Mouse (Mus musculus): ENCODE data around the gene Bpifa6.
"Not testable (repeated sequence)": the region's sequence is repeated elsewhere in the genome, so short reads cannot be mapped to it uniquely, and the experiment has no call there.

Gene Bpifa6

DNA sequence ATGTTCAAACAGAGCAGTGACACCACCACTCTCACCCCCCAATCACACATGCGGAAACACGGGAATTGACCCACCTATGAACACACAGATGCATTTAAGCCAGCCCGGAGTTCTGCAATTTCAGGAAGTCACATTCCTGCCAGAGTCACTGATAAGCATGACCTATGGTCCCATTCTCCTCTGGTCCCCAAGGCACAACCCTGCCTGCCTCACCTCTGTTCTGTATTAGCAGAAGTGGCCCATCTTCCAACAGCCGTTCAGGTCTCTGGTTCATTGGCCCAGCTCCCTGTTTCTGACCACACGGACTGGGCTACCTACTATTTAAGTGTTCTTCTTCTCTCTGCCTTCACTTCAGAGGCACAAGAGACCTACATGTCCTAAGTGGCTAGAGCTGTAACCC lies at the start of gene Bpifa6:
Gene Bpifa6, plus strand, starts transcription at position 364 of the 400 bp plus-strand sequence.
- no peak for DNase-seq (ENCODE audit: low read depth)

DNA sequence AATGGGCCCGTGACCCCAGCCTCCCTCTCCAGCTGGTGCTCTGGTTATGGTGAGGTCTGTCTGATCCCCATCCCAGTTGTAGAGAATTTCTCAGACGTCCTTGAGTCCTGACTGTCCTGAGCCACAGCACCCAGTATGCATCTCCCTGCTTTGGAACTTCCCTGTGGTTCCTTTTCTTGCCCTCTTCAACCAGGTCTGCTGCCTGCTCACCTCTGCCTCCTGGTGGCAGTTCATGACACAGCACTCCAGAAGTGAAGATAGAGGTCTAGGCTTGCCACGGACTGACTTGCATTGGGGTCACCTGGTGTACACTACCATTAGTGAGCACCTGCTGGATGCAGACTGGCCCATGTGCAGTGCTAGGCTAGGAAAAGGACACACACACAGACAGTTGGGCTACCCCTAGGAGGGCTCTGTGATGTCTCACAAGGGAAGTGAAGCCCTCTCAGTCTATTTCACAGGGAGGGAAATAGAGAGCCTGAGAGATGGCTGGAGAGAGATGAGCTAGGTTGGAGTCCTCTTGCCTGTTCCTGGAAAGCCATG lies 44.8 kb upstream of the Bpifa6 start:
- DNase-seq (ENCODE audit: low read depth) = peak; percentile 15

GRCm38 (mm10) chr2:153931125-153931524 lies 43.6 kb upstream of the Bpifa6 start:
- no peak for DNase-seq (ENCODE audit: low read depth)

GRCm38 (mm10) chr2:153933311-153933710 lies 41.4 kb upstream of the Bpifa6 start:
- no peak for DNase-seq (ENCODE audit: low read depth)

- no peak for DNase-seq (ENCODE audit: low read depth)
Observed at GRCm38 (mm10) chr2:153935348-153935747, 39.4 kb upstream of the Bpifa6 start.

DNA sequence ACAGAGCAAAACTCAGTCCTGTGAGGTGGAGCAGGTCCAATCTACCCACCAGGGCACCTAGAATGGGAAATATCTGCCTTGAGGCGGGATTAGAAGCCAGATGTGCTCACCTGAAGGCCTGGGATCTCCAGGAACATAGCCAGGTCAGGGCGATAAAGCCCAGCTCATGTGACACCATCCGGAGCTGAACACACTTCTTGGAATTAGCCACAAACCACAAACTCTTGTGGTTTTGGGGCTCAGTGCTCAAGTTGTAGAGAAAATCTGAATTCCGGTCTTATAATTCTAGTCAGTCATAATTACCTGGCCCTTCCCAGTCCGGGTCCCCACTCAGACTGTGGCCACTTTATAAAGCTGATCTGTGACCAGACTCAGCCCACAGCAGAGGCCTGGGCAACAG lies 36.9 kb upstream of the Bpifa6 start, which contains the start of gene Bpifb4:
Gene Bpifb4, plus strand, starts transcription at position 370 of the 400 bp plus-strand sequence.
- DNase-seq (ENCODE audit: low read depth) = no peak

GRCm38 (mm10) chr2:153943537-153943936 lies 31.2 kb upstream of the Bpifa6 start:
- DNase-seq (ENCODE audit: low read depth) = peak; percentile 33

GRCm38 (mm10) chr2:153944567-153944966 lies 30.2 kb upstream of the Bpifa6 start:
- no peak for DNase-seq (ENCODE audit: low read depth)

- DNase-seq (ENCODE audit: low read depth) = peak; percentile 53
Observed at GRCm38 (mm10) chr2:153952897-153953296, 21.8 kb upstream of the Bpifa6 start.

GRCm38 (mm10) chr2:153953836-153954235 lies 20.9 kb upstream of the Bpifa6 start:
- DNase-seq (ENCODE audit: low read depth) = peak; percentile 62

GRCm38 (mm10) chr2:153962821-153963331 lies 11.9 kb upstream of the Bpifa6 start:
- no peak for DNase-seq (ENCODE audit: low read depth)

- DNase-seq (ENCODE audit: low read depth) = no peak
Observed at GRCm38 (mm10) chr2:153963334-153963733, 11.4 kb upstream of the Bpifa6 start.

GRCm38 (mm10) chr2:153970221-153970620 lies 4.5 kb upstream of the Bpifa6 start:
- no peak for DNase-seq (ENCODE audit: low read depth)

- DNase-seq (ENCODE audit: low read depth) = peak; percentile 7
Observed at GRCm38 (mm10) chr2:153995770-153996169, 21.0 kb downstream of the Bpifa6 start.

DNA sequence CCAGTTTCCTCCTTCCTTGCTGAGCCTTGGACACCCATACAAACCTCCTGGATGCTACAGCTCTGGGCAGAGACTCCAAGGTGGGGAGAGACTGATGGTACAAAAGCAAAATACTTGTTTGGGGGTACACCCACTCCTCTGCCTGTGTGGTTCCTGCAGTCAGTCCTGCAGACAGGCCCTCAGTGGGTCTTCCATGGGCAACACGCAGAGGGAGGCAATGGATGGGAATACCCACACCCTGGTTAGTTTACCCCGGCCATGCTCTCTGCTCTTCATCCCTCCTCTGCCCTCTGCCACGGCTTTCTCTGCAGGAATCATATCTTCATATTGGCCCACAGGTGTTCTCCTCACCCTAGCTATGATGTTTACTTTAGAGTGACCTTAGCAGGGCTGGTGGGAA lies 25.8 kb downstream of the Bpifa6 start:
- DNase-seq (ENCODE audit: low read depth) = no peak

DNA sequence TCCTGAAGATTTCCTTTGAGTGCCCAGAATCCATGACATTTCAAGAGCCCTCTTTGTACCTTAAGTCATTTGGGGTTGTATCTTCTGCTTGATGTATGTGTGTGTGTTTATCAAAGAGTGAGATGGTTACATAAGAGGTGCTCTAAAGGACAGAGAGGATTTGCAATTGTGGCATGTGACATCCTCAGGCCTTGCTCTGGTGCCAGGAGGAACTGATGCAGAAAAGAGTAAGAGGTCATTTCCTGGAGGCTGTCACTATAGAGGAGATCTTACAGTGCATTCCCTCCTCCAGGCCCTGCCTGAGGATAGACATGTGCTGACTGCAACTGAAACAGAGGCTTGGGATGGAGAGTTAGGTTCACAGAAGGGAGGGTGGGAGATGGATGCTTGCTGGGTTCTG lies 26.3 kb downstream of the Bpifa6 start:
- no peak for DNase-seq (ENCODE audit: low read depth)

DNA sequence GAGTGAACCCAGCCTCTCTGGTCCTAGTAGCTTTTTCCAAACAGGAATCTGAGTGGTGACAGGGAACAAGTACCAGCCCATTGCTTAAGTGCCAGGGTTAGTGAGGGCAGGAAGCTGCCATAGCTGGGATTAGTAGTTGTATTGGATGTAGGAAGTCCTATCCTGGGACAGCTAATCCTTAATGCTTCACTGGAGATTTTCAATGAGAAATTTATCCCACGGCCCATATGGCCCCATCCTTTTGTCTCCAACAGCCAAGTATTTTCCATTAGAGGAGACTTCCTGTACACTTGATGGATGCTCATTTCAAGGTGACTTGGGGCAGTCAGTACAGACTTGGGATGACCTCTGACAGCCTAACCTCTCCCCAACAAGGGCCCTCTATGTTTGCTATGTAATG lies 29.7 kb downstream of the Bpifa6 start:
- no peak for DNase-seq (ENCODE audit: low read depth)

- DNase-seq (ENCODE audit: low read depth) = no peak
Observed at GRCm38 (mm10) chr2:154005094-154005493, 30.3 kb downstream of the Bpifa6 start.

DNA sequence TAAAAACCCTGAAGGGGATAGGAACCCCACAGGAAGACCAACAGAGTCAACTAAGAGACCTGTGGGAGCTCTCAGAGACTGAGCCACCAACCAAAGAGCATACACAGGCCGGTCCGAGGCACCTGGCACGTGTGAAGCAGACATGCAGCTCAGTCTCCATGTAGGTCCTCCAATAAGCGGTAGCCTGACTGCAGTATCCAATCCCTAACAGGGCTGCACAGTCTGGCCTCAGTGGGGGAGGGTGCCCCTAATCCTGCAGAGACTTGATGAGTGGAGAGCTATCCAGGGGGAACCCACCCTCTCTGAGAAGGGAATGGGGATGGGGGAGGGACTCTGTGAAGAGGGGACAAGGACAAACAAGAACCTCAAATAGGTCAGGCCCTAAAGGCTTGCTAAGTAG lies 31.0 kb downstream of the Bpifa6 start:
- no peak for DNase-seq (ENCODE audit: low read depth)

GRCm38 (mm10) chr2:154006331-154006730 lies 31.6 kb downstream of the Bpifa6 start:
- no peak for DNase-seq (ENCODE audit: low read depth)

- no peak for DNase-seq (ENCODE audit: low read depth)
Observed at GRCm38 (mm10) chr2:154007381-154007780, 32.6 kb downstream of the Bpifa6 start.

DNA sequence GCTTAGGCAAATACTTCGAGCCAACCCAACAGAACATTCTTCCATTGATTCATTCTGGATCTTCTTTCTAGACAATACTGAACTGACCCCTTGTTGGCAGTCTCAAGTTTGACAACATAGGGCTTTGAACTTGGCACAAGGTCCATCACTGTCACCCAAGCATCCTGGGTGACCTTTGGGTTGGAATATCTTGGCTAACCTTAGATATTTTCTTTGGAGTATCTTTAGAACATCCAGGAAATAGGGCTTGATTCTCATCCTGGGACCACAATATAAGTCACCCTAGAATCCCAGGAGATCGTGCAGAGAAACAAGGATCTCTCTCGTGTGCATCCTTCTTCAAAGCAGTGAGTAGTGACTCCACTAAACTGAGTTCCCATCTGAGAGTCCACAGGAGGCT lies 33.2 kb downstream of the Bpifa6 start, which contains the start of gene Bpifa2:
Gene Bpifa2, plus strand, starts transcription at position 301 of the 400 bp plus-strand sequence.
- no peak for DNase-seq (ENCODE audit: low read depth)

DNA sequence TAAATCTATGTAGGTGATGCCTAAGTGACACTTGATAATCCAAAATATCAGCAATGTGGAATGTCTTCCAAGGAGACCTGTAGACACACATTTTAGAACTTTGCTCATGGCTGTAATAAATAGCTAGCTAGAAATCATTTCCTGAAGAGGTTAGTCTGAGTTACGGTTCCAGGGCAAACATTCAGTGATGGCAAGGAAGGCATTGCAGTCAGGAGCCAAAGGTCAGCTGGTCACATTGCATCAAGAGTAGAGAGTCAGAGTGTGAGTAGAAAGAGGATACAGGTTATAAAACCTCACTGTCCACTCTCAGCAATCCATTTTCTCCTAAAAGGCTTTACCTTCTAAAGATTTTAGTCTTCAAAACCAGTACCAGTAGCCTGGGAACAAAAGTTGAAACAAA lies 43.2 kb downstream of the Bpifa6 start:
- no peak for DNase-seq (ENCODE audit: low read depth)

DNA sequence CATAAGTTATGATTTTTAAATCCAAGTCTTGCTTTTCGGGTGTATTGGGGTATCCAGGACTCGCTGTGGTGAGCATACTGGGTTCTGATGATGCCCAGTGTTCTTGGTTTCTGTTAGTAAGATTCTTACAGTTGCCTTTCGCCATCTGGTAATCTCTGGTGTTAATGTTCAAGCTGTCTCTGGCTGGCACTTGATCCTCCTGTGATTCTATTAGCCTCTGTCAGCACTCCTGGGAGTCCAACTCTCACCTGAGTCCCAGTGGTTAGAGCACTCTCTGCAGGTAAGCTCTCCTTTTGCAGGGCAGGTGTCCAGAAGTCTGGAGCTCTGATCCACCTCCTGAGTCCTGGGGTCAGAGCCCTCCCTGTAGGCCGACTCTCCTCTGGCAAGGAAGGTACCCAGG lies 49.9 kb downstream of the Bpifa6 start:
- DNase-seq (ENCODE audit: low read depth) = not testable (repeated sequence)
